Mouse (Mus musculus) testis, adult 2 months (tissue): ENCODE data around the gene Cd300e. TPM values are rescaled to one million over a fixed set of nuclear protein-coding genes. Genes with fewer than 3 reads are reported as not detected.

Experiments used
- H3K27ac ChIP-seq: fragments of 200-500 bp; 2 replicates; pipeline ENCODE4 v1.5.1; 2012; ENCODE audit warnings: low read depth, low read length; ENCODE audit not compliant: control insufficient read depth, insufficient read depth
- H3K27me3 ChIP-seq: fragments of 200-500 bp; 2 replicates; pipeline ENCODE4 v1.6.1; 2012; ENCODE audit warnings: mild to moderate bottlenecking, low read length, moderate library complexity; ENCODE audit not compliant: control insufficient read depth, insufficient read depth
- H3K36me3 ChIP-seq: fragments of 200-500 bp; 2 replicates; pipeline ENCODE4 v1.6.1; 2012; ENCODE audit warnings: mild to moderate bottlenecking, low read length; ENCODE audit not compliant: control insufficient read depth, insufficient read depth
- H3K4me1 ChIP-seq: fragments of 200-500 bp; 2 replicates; pipeline ENCODE4 v1.6.1; 2012; ENCODE audit warnings: low read length; ENCODE audit not compliant: control insufficient read depth, insufficient read depth
- H3K4me3 ChIP-seq: fragments of 200-500 bp; 2 replicates; pipeline ENCODE4 v1.5.1; 2012; ENCODE audit warnings: low read depth, mild to moderate bottlenecking, low read length, moderate library complexity, mixed read lengths; ENCODE audit not compliant: control insufficient read depth
- CTCF ChIP-seq: fragments of 200-500 bp; IDR thresholded peaks from 2 replicates; pipeline ENCODE4 v1.5.1; 2012; ENCODE audit warnings: low read depth, mild to moderate bottlenecking, inconsistent platforms, low read length, moderate library complexity; ENCODE audit not compliant: control insufficient read depth, insufficient read depth, insufficient replicate concordance
- POLR2A ChIP-seq: fragments of 200-500 bp; IDR thresholded peaks from 2 replicates; pipeline ENCODE4 v1.6.1; 2012; ENCODE audit warnings: low read depth, mild to moderate bottlenecking, inconsistent platforms, low read length, moderate library complexity; ENCODE audit not compliant: control insufficient read depth
- polyA plus RNA-seq: library from polyadenylated mRNA; depleted of rRNA; stranded (reverse); fragments of >200 nt; gene quantifications from 2 replicates; pipeline ENCODE4 v1.2.3, GENCODE M21; 2012

Cd300e gene
- polyA plus RNA-seq, 1 experiment = not detected

DNA sequence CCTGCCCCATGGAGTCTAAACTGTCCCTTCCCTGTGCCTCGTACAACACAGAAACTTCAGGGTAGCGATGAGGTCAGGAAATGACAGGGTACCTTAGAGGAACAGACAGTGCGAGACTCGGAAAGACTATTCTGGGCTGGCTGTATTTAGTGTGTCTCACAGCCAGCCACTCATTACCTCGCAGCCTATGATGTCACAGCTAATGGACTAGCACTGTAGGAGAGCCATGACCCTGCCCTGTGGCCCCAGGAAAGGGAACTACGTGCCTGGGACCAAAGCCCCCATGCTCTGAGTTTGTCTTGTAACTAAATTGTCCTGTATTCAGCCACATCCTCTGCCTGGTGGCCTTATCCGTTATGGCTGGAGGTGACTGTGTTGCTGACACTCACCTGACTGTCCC lies 13.4 kb upstream of the Cd300e start:
- Histone ChIP-seq H3K36me3 (no peaks in the 10 kb centered on the region), H3K27me3 (no peaks in the 10 kb centered on the region), H3K4me1 (no peaks in the 10 kb centered on the region), H3K27ac (no peak overlapping the region), H3K4me3 (no peak overlapping the region)
- TF ChIP-seq POLR2A (no peak), CTCF (no peak)

DNA sequence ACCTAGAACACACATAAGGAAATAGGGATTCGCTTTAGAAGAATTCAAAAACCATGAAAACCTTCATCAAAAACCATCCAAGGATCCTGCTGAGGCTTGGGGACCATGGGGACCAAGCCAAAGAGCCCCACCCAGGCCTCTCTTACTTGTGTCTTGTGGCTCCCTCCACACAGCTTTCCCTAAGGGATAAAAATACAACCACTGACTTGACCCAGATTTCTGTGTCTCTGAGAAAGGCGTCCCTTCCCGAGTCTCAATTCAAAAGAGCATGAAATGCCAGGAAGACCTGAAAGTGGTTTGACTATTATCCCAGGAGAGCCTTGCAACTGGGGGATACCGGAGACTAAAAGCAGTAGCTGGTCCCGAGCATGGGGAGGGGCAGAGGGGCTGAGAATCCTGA lies 11.0 kb upstream of the Cd300e start:
- H3K27me3 ChIP-seq = no peaks in the 10 kb centered on the region
- no peak overlapping the region for H3K4me3 ChIP-seq
- no peaks in the 10 kb centered on the region for H3K4me1 ChIP-seq
- no peak for TF ChIP-seq POLR2A
- TF ChIP-seq CTCF = no peak
- no peak overlapping the region for H3K27ac ChIP-seq
- no peaks in the 10 kb centered on the region for H3K36me3 ChIP-seq

DNA sequence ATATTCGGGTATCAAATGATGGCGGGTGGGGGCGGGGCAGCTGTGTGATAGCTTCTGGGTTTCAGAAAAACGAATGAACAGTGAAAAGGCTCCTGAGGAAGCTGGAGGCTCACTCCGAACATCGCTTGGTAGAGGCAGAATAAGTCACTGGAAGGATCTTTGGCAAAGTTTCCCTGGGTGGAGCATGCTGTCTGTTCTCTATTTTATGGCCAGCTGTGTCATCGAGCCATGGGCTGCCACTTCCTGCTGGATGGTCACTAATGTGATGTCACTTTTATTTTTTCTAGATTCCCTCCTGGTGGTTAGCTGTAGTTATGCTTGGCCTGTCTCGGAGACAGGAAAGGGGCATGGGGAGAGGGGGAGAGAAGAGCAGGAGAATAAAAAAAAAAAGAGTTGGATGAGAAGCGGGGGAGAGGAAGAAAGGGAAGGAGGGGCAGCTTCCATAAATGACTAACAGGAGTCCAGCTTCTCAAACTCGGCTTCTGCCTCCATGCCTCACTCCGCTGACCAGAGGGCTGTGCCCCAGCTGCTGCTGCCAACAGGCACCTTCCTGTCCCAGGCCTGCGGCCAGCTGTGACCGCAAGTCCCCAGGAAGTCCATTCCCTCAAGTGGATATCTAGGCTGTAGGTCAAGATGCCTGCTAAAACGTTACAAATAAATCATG lies 9.8 kb upstream of the Cd300e start:
- TF ChIP-seq POLR2A (no peak), CTCF (no peak)
- no peaks in the 10 kb centered on the region for H3K36me3 ChIP-seq
- H3K27me3 ChIP-seq = no peaks in the 10 kb centered on the region
- no peak overlapping the region for H3K4me3 ChIP-seq
- H3K27ac ChIP-seq = no peak overlapping the region
- H3K4me1 ChIP-seq = no peaks in the 10 kb centered on the region

DNA sequence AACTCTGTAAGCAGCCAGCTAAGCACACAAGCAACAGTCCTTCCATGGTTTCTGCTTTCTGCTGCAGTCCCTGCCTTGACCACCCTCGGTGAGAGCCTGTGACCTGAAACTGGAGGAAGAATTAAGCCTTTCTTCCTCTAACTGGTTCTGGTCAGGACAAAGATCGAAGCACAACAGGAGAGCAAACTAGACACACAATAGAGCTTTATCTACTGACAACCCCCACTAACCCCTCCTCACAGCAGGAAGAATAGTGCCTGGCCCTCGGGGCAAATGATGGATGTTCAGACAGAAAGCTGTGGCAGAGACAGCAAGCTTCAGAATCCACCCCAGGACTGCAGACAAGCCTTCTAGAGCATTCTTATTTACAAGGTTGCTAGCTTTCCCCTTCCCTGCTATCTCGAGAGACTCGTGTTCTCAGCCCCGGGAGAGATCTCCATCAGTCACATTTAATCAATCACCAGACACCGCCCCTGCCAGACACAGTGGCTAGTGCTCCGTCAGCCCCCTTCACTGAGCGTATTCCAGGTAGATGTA lies 9.1 kb upstream of the Cd300e start:
- no peaks in the 10 kb centered on the region for H3K4me1 ChIP-seq
- H3K27me3 ChIP-seq = no peaks in the 10 kb centered on the region
- no peaks in the 10 kb centered on the region for H3K36me3 ChIP-seq
- H3K4me3 ChIP-seq = no peak overlapping the region
- TF ChIP-seq POLR2A (no peak), CTCF (no peak)
- no peak overlapping the region for H3K27ac ChIP-seq

DNA sequence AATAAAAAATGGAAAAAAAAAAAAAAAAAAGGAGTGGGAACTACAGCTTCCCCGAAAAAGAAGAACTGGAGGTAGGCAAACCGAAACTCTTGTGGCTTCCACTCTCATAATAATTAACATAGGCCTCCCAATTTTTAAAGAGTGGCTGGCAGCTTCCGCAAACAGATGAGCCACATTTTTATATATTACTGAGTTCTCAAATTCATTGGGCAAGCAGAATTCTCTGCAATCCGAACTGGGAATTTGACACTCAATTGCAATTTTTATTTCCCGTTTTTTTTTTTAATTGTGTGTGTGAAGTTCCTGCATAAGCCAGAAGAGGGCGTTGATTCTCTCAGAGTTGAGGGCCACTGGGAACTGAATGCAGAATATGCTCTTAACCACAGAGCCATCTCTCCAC lies 4.8 kb upstream of the Cd300e start:
- no peaks in the 10 kb centered on the region for H3K4me1 ChIP-seq
- TF ChIP-seq CTCF = no peak
- TF ChIP-seq POLR2A = no peak
- H3K4me3 ChIP-seq = no peak overlapping the region
- H3K36me3 ChIP-seq = no peaks in the 10 kb centered on the region
- H3K27me3 ChIP-seq = no peaks in the 10 kb centered on the region
- no peak overlapping the region for H3K27ac ChIP-seq

DNA sequence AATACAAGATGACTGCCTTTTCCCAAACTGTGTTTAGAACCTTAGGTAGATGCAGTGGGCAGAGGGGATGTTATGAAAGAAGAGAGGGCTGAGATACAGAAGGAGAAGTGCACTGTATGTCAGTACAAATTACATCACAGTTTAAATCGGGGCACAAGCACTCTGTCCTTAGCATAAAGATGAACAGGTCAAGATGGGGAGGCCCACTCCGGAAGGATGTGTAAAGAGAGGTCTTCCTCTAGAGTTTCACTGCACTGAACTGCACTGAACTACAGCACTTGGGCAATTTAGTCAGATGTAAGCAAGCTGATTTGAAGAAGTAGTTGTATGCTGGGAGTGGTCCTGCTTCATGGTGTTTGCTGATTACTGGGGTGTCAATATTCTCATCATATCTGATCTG lies 2.2 kb downstream of the Cd300e start:
- Histone ChIP-seq H3K4me3 (no peak overlapping the region), H3K27me3 (no peaks in the 10 kb centered on the region), H3K4me1 (no peaks in the 10 kb centered on the region), H3K27ac (no peak overlapping the region), H3K36me3 (no peaks in the 10 kb centered on the region)
- TF ChIP-seq POLR2A = no peak
- no peak for TF ChIP-seq CTCF

DNA sequence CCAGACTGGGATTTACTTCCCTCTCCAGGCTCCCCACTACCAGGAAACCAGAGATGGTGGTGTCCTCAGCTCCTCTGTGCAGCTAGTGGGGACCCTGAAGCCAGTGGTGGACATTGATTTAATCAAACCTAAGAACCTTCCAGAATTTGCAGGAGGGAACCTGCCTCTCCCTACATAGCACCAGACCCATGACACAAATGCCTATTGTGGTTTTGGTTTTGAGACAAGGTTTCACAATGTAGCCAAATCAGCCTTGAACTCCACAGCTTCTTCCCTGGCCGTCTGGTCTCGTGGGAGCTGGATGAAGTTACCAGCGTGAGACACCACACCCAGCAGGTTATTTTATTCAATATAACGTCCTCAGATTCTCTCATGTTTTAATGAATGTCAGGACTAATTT lies 3.3 kb downstream of the Cd300e start:
- Histone ChIP-seq H3K36me3 (no peaks in the 10 kb centered on the region), H3K4me1 (no peaks in the 10 kb centered on the region), H3K27ac (no peak overlapping the region), H3K4me3 (no peak overlapping the region), H3K27me3 (no peaks in the 10 kb centered on the region)
- TF ChIP-seq POLR2A (no peak), CTCF (no peak)
